Mouse (Mus musculus) urinary bladder, postnatal 10 days (tissue): ENCODE results near the gene Ndufaf1.
A peak's percentile ranks its signal among the peaks of the same experiment; 100 is the strongest.
"Not testable (repeated sequence)": the region's sequence is repeated elsewhere in the genome, so short reads cannot be mapped to it uniquely, and the experiment has no call there.

Experiments
- DNase-seq: peaks from one replicate; pipeline ENCODE4 v3.0.0; 2022; ENCODE audit warnings: low spot score

Gene Ndufaf1

DNA sequence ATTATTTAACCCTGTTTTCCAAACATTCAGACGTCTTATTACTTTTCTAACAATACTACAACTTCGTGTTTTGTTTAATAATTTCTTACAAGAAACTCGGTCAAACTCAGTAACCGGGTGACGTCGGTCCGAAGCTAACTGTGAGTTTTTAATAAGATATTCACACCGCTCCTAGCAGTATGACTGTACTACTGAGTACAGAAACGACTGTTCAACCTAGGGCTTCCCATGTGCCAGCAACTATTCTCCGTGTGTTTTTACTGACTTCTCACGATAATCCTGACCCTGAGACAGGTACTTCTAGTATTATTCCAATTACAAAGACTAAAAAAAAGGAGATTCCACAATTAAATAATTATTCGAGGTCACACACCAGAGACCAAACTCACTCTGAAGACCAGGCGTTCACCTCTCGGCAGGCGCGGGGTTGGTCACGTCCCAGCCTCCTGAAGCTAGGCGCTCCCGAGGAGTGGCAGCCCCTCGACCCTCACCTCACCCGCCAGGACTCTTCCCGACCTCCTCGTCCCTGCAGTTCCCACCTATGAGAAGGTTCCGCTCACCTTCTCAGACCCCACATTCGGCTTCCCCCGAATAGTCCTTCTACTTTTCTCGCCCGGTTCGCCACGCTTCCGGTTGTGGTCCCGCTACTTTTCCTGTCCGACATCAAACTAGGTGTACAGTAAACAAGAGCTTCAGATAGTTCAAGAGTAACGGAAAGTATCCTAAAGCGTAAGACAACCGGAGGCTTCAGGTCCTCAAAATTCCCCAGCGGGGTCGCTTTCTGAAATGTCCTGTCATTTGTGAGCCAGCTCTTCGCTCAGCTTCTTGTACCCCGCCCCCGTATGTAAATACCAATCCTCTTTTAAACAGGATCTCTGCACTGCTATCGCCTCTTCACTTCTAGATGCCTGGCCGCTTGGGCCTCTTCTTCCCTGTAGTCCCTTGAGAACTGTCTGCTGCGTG lies at the start of gene Ndufaf1:
Gene Ndufaf1, minus strand, starts transcription at position 608 of the 963 bp plus-strand sequence.
- peak; percentile 23 for DNase-seq

DNA sequence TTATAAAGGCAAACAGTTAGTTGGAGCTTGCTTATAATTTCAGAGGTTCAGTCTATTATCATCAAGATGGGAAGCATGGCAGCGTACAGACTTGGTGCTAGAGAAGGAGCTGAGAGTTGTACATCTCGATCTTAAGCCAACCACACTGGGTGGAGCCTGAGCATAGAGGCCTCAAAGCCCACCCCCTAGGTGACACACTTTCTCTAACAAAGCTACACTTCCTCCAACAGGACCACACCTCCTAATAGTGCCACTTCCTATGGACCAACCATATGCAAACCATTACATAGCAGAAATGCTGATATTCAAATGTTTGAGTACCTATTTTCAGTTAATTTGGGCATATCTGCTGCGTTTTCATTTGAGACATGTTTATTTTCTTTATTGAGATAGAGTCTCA lies 47.4 kb upstream of the Ndufaf1 start:
- no peak for DNase-seq

DNA sequence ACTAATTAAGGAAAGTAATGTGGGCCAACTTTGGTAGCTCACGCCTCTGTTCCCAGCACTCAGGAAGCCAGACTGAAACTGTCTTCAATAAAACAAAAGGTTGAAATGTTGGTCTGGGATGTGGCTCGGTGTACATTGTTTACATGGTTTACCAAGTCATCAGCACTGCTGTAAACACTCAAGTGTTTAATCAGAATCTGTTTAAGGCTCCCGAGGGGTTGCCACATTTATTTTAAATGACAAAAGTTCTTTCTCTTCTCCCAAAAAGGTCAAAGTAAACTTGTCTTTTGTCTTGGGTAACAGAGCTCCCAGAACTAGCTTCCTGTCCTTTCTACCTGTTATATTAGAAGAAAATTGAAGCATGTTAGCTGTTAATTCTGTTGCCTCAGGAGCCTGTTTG lies 45.0 kb upstream of the Ndufaf1 start:
- DNase-seq: no peak

DNA sequence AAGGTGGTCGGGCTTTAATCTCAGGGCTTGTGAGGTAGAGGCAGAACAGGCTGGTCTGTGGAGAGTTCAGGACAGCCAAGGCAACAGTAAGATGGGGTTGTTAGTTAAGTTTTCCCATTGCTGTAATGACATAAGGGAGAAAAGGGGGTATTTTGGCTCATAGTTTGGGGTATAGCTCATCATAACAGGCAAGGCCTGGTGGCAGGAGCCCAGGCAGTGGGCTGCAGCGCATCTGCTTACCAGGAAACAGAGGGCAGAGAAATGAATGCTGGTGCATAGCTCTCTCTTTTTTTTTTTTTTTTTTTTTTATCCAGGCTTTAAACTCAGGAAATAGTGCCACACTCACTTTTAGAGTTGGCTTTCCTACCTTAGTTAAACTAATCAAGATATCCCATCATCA lies 40.5 kb upstream of the Ndufaf1 start:
- no peak for DNase-seq

DNA sequence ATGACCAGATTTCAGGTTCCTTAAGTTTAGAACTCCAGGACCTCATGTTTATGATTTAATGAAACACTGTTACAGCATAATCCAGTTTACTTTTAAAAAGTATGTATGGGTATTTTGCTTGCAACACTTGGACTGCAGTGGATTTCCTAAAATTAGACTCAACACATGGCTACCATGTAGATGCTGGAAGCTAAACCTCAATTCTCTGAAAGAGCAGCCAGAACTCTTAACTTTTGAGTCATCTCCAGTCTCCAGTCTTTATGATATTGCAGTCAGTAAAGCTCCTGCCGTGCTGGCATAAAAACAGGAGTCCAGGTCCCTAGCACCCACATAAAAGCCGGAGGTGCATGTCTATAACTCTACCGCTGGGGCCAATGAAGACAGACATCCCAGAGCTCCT lies 37.3 kb upstream of the Ndufaf1 start:
- DNase-seq: no peak

DNA sequence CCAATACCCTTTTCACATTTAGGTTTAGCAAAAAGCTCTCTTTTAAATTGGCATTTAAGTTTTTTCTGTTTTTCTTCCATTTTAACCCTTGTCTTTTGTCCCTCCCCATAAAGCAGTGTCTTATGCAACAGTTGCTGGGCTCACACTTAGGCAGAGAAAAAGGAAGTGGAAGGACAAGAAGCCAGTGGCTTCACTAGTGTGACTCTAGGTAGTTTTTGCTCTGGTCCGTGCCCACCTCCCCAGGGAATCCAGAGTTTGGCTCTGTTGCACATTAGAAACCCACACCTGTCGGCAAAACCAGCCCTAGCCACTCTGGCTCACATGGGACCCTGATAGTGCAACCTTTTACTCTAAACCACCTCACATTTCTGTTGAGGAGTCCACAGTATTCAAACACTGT lies 35.8 kb upstream of the Ndufaf1 start:
- DNase-seq: no peak

DNA sequence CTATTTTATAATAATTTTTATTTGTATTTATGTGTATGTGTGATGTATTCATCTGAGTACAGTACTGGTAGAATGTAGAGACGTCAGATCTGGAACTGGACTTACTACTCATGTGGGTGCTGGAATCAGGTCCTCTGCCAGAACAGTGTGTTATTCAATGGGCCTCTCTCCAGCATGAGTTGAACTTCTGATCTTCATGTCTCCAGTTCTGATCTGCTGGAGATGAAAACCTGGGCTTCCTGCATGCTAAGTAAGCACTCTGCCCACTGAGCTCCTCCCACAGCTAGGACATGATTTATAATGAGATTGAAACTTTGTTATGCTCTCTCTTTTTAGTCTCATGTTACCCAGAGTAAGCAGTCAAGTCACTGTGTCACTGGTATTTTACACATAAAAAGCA lies 33.5 kb upstream of the Ndufaf1 start:
- no peak for DNase-seq

DNA sequence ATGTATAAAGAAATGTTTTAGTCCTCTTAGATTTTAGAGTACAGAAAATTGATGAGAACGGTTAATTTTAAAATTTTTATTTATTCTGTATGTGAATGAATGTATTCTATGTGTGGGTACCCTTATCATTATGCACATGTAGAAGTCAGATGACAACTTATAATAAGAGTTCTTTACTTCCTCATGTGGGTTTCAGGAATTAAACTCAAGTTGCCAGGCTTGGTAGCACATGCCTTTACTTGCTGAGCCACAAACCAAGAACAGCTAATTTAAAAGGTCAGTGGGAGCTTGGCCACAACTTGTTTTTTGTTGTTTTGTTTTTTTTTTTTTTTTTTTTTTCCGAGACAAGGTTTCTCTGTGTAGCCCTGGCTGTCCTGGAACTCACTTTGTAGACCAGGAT lies 32.2 kb upstream of the Ndufaf1 start:
- DNase-seq: no peak

DNA sequence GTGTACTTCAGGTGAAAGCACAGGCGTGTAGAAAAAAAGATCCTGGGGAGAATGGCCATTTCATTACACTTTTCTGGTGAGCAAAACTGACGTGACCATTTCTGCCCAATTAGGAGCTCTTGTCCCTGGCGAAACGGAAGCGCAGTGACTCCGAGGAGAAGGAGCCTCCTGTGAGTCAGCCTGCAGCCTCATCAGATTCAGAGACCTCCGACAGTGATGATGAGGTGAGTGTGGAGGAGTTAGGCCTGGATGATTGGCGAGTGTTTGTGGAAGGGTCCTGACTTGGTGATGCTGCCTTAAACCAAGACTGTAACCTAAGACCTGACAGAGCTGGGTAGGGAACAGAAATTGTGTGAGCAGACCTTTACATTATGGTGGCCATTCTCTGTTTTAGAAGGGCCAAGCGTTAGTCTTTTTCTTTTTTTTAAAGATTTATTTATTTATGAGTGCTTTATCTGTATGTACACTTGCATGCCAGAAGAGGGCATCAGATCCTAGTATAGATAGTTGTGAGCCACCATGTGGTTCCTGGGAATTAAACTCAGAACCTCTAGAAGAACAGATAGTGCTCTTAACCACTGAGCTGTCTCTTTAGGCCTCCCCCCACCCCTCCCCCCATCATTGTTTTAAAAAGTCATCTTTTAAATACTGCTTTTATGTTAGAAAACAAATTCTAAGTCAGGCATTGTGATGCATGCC lies 29.5 kb upstream of the Ndufaf1 start:
- DNase-seq: no peak

DNA sequence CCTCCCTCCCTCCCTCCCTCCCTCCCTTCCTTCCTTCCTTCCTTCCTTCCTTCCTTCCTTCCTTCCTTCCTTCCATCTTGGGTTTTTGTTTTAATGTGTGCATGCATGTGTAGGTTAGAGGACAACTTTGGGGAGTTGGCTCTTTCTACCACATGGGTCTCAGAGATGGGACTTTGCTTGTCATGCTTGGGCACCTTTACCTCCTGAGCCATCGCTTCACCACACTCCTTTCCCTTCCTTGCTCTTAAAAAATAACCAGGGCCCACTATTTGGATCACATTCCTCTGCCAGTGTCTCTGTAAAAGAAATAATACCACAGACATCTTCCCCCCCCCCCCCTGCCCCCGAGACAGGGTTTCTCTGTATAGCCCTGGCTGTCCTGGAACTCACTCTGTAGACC lies 21.1 kb upstream of the Ndufaf1 start:
- DNase-seq: no peak

DNA sequence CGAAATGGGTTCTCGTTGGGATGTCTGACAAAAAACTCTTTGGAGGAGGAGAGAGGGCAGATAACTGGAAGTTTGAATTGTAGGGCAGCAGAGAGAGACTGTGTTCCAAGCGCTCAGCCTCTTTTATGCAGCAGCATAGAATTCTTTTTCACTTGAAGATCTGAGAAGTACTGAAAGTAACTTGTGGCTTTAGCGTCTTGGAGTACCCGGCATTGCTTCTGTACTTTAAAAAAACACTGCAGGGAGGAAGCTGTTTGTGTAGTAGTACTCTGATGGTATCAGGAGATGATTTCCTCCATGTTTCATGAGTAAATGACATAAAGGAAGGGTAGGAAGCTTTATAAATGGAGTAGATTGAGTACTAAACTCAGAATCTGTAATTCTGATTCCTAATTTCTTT lies 13.2 kb upstream of the Ndufaf1 start:
- DNase-seq: no peak

DNA sequence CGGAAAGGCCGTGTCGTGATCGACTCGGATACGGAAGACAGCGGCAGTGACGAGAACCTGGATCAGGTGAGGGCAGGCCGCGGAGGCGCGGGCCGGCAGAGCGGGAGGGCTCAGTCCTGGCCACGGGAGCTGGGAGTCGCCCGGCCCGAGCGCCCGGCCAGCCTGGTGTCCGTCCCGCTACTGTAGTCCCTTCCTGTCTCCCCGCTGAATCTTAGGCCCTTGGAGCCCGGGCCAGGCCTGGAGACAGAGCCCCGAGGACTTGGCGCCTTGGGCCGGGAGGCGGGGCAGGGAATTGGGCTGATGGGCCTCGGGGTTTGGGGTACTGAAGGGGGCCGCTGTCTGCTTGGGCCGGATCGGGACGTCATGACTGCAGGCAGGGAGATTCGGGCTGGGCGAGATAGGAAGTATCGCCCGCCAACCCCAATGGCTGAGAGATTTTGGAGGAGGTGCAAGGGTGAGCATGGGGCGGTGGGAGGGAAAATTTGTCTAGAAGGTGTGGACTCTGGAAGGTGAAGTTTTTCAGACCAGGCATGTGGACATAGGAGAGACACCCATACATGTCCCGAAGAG lies 12.7 kb upstream of the Ndufaf1 start:
- DNase-seq: no peak

DNA sequence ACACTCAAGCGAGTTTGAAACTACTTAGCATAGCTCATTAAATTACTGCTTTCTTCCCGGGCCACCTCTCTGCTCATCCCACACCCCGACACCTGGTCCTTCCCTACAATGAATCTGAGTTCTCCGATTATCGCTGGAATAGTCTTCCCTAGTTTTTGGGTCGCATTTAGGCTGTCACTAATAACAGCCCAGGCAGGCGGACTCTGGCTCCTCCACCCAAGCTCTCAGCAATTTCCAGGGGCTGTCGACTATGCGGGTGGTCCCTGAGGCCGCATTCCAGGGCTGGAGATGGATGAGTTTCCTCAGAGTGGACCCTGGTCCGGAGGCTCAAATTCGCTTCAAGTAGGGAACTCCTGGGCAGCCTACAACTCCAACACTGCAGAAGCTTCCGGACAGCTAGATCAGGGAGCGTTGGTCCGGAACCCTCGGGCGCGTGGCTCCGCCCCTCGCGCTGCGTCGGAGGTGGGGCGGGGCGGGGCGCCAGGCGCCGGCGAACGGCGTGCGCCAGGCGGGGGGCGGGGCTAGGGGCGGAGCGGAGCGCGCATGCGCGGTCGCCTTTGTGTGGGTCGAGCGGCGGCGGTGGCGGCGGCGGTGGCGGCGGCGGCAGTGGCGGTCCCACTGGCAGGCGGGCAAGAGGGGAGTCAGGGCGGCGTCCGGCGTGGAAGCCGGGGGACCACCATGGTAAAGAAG lies 12.0 kb upstream of the Ndufaf1 start, which contains the start of gene Rtf1:
Gene Rtf1, plus strand, starts transcription at position 544 of the 690 bp plus-strand sequence.
- DNase-seq: peak; percentile 86

DNA sequence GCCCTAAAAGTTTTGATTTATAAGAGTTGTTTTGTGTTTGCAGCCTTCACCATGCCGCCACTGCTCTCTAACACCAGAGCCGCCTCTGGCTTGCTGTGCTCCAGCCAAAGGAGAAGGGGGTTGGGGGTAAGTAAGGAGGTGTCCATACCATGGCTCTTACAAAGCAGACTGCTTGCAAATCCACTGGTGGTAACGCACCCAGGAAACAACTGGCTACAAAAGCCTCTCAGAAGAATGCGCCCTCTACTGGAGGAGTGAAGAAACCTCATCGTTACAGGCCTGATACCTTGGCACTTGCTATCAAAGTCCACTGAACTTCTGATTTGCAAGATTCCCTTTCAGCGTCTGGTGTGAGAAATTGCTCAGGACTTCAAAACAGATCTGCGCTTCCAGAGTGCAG lies 6.4 kb upstream of the Ndufaf1 start:
- no peak for DNase-seq

DNA sequence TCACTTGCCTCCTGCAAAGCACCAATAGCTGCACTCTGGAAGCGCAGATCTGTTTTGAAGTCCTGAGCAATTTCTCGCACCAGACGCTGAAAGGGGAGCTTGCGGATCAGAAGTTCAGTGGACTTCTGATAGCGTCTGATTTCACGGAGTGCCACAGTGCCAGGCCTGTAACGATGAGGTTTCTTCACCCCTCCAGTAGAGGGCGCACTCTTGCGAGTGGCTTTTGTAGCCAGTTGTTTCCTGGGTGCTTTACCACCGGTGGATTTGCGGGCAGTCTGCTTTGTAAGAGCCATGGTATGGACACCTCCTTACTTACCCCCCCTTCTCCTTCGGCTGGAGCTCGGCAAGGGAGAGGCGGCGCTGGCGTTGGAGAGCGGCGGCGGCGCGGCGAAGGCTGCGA lies 3.1 kb upstream of the Ndufaf1 start:
- not testable (repeated sequence) for DNase-seq

DNA sequence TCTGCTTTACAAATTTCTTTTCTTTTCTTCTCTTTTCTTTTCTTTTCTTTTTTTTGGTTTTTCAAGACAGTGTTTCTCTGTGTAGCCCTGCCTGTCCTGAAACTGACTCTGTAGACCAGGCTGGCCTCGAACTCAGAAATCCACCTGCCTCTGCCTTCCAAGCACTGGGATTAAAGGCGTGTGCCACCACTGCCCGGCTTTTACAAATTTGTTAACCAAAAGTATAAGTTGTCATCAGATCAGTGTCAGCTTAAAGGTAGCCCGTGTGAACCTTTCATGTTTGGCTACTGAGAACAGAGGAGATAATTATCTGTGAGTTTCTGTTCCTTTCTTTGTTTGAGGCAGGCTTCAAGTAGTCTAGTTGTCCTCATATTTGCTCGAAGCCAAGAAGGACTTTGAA lies 18.4 kb downstream of the Ndufaf1 start:
- DNase-seq: no peak

DNA sequence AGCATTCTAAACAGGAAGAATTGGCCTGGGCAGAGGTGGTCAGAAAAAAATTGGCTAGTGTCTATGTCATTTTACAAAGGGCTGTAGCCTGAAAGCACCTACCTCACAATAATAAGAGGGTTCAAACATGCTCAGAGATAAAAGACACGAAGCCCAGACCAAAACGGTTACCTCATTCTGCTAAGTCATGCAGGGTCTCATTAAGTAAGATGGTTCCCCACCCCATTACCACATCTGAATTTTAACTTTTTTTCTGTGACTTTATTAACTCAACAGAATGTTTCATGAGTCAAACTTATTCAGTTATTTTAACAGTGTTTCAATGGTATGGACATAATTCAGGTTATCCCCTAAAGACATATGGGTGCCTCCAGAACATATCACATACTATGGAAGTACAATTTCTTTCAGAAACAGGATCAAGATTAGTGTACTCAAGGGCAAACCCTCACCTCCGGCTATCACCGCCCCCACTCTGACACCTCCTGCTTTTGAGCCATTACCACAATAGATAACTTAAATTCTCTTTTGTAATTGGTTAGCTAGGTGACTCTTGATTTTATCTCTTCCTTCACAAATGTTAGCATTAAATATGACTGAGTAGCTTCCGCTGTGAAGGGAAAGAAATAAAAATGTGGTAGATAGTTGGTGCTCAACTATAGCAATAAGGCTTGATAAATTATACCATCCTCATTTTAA lies 21.3 kb downstream of the Ndufaf1 start:
- no peak for DNase-seq

DNA sequence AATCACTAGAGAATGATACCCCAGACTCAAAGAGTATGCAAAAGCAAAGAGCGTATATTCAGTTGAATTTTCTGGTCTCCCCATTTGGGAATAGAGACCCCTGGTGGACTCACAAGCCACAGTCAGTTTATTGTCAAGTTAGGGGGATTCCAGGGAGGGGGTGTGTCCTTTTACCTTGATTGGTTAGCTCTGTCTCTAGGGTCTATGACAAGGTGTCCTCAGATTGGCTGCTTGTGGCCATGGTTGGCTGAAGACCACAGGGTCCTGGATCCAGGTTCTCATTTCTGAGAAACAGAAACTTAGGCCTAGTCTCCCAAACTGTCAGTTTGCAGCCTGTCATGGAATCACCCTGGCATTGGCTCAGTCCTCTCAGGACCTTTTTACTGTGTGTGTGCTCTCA lies 25.8 kb downstream of the Ndufaf1 start:
- DNase-seq: no peak

DNA sequence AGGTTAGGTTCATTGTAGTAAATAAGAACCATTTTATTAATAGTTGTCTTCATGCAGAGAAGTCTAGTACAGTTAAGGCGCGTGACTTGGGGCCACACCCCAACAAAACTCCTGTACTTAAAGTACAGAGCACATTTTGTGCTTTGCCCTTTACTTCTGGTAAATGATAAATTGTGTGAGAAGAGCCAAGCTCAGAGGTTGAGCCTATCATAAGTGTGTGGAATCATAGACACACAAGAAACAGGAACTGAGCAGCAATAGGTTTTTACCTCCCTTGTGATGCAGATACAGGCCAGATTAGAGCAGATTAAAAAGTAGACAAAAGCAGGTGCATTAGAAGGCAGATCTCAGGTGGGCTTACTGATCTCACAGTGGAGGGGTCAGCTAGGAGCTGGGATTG lies 41.3 kb downstream of the Ndufaf1 start:
- no peak for DNase-seq

DNA sequence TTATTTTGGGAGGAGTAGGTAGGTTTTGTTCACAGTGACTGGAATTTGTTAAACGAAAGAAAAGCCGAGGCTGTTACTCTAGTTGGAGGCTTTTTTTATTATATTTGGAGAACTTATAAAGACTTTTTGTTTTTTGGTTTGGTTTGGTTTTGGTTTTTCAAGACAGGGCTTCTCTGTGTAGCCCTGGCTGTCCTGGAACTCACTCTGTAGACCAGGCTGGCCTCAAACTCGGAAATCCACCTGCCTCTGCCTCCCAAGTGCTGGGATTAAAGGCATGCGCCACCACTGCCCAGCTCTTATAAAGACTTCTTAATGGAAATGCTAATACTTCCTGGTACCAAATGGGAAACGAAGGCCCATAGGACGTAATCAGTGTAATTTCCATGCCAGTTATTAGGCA lies 43.6 kb downstream of the Ndufaf1 start:
- DNase-seq: not testable (repeated sequence)

DNA sequence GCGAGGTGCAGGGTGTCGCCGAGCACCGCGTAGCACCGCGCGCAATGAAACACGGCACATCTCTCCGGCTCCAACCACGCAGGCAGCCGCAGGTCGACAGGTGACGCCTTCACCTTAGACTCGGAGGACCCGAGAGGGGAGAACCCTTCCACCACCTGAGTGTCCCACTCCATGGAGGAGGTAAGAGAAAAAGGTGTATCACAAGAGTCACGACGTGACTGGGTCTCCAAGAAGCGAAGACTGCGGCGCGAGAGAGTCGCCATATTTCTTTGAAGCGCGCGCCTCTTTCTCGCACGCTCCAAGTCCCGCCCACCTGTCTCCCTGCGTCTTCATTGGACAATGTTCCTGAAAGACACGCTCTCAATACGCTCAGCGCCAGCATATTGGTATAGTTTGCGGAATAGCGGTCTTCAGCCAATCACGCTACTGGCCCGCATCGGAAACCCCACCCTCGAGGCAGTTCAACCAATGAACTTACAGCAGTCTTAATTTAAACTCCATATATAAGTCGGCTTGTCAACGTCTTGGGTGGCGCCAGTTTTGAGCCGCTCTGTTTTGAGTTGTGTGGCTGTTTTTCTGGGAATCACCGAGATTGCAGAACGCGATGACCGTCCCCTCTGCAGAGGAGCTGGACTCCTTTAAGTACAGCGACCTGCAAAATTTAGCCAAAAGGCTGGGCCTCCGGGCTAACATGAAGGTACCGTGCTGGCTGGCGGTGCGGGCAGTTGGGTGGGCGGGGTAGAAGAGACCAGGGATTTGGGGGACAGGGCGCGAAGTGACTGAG lies 44.2 kb downstream of the Ndufaf1 start, which contains the start of the genes Nusap1 and Oip5:
Gene Nusap1, plus strand, starts transcription at position 100 of the 784 bp plus-strand sequence.
Gene Oip5, minus strand, starts transcription at position 271 of the 784 bp plus-strand sequence.
- peak; percentile 64 for DNase-seq
